Mouse (Mus musculus) embryonic facial prominence, embryonic 10.5 days (tissue): ENCODE measurements around the gene Cend1. TPM values are rescaled to one million over a fixed set of nuclear protein-coding genes. Genes with fewer than 3 reads are reported as not detected.
A peak's percentile ranks its signal among the peaks of the same experiment; 100 is the strongest.

Source experiments
- DNase-seq: peaks from one replicate; pipeline ENCODE4 v3.0.0-alpha.2; 2017; ENCODE audit warnings: low spot score
- H3K27ac ChIP-seq: fragments of 300-500 bp; sonication (generic); replicated peaks from 2 replicates; pipeline ENCODE4 v1.5.1; 2016; ENCODE audit warnings: mild to moderate bottlenecking
- H3K27me3 ChIP-seq: fragments of 300-500 bp; sonication (generic); replicated peaks from 2 replicates; pipeline ENCODE4 v1.6.1; 2016; ENCODE audit warnings: low read depth, mild to moderate bottlenecking; ENCODE audit not compliant: poor library complexity, severe bottlenecking
- H3K36me3 ChIP-seq: fragments of 300-500 bp; sonication (generic); replicated peaks from 2 replicates; pipeline ENCODE4 v1.6.1; 2016; ENCODE audit warnings: mild to moderate bottlenecking, moderate library complexity
- H3K4me1 ChIP-seq: fragments of 300-500 bp; sonication (generic); 2 replicates; pipeline ENCODE4 v1.6.1; 2016
- H3K4me3 ChIP-seq: fragments of 300-500 bp; sonication (generic); 2 replicates; pipeline ENCODE4 v1.5.1; 2016; ENCODE audit warnings: mild to moderate bottlenecking, moderate library complexity
- H3K9me3 ChIP-seq: fragments of 300-500 bp; sonication (generic); 2 replicates; pipeline ENCODE4 v1.6.1; 2016; ENCODE audit warnings: mild to moderate bottlenecking
- WGBS: fragments of 180-500 bp; shearing (Covaris S2); methylation state at CpG from one replicate; pipeline ENCODE4 v1.1.7; 2016; 5-methylcytosine and 5-hydroxymethylcytosine counted together
- polyA plus RNA-seq: library from polyadenylated mRNA; unstranded; fragments of >200 nt; fragmentation: Nextera tagmentation; extraction: Ambion mirVana; gene quantifications from 2 replicates; pipeline ENCODE4 v1.2.1, GENCODE M21; 2016

Cend1 gene
- polyA plus RNA-seq = 7.7 and 8.4 TPM in 2 replicates

- peaks cover 19% of the 10 kb centered on the region for H3K27me3 ChIP-seq
- H3K9me3 ChIP-seq = no peaks in the 10 kb centered on the region
- H3K27ac ChIP-seq = peak within 1 kb of the TSS; percentile 55
- peaks cover 43% of the 10 kb centered on the region for H3K4me1 ChIP-seq
- peak within 1 kb of the TSS; percentile 53 for H3K4me3 ChIP-seq
- DNase-seq = peak; percentile 81
- H3K36me3 ChIP-seq = peaks cover 41% of the 10 kb centered on the region
- WGBS = 3% methylated on average over 19 of the region's 19 CpGs
Observed at GRCm38 (mm10) chr7:141429310-141429709, at the start of gene Cend1. Gene Cend1 (minus strand): TSS chr7:141429491.

- Histone ChIP-seq H3K27me3 (peaks cover 27% of the 10 kb centered on the region), H3K4me3 (peak overlapping the region; percentile 14; the same call in 1 of the 2 replicates), H3K36me3 (no peaks in the 10 kb centered on the region), H3K9me3 (no peaks in the 10 kb centered on the region), H3K27ac (peak overlapping the region; percentile 37; the same call in 1 of the 2 replicates), H3K4me1 (peaks cover 70% of the 10 kb centered on the region)
- no peak for DNase-seq
- WGBS = 76% methylated on average over 5 of the region's 5 CpGs
Observed at GRCm38 (mm10) chr7:141478270-141478748, 49.0 kb upstream of the Cend1 start.

DNA sequence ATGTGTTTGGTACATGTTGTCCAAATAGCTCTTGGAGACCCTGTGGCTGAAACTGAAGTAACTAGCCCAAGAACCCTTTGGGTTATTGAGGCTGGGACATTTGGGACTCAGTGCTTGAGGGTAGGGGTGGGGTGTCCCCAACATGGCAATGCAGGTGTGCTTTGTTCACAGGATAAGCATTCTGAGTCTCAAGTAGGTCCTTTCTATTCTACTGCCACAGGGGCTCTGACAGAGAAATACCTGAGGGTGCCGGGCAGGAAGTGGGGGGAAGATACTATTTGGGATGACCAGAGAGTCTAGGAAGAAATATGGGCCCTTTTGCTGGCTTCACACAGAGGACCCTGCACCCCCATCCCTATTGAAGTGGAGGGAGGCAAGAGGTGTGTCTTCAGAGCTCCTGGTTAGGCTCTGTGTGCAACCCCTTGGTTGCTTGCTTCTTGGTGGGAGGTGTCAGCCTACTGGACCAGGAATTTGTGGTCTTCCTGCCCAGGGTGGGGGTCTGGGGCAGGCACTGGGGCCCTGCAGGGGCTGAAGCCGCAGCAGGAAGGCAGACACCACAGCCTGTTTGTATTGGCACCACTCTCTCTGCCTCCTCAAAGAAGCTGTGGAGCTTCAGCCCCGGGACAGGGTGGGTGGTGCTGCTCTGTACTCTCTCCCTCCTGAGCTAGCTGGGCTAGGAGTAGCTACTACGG lies 48.4 kb upstream of the Cend1 start:
- Histone ChIP-seq H3K4me1 (peaks cover 66% of the 10 kb centered on the region), H3K27ac (peak overlapping the region; percentile 37), H3K4me3 (peak overlapping the region; percentile 14; the same call in 1 of the 2 replicates), H3K36me3 (peaks cover 3% of the 10 kb centered on the region), H3K27me3 (peaks cover 21% of the 10 kb centered on the region), H3K9me3 (no peaks in the 10 kb centered on the region)
- DNase-seq = no peak
- 70% methylated on average over 4 of the region's 4 CpGs for WGBS

DNA sequence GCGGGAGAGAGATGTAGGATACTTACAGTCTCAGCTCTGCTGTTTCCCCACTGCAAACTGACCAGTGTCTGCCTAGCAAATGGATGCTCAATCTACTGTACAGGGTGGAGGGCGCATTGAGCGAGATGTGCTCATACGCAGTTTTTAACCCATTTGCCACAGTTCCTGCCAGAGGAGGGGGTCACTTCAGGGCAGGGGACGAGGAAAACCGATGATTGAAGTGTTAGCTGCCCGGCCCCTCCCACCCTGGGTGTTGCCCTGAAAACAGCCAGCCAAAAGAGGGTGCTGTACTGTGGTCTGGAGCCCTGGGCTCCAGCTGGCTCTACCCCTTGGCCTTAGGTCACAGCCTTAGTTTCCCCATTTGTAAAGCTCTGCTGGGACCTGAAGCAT lies 47.7 kb upstream of the Cend1 start:
- H3K27me3 ChIP-seq = peaks cover 13% of the 10 kb centered on the region
- peak overlapping the region; percentile 89 for H3K4me3 ChIP-seq
- DNase-seq = no peak
- peaks cover 10% of the 10 kb centered on the region for H3K36me3 ChIP-seq
- WGBS = 16% methylated on average over 7 of the region's 7 CpGs
- no peaks in the 10 kb centered on the region for H3K9me3 ChIP-seq
- peaks cover 58% of the 10 kb centered on the region for H3K4me1 ChIP-seq
- H3K27ac ChIP-seq = peak overlapping the region; percentile 98

DNA sequence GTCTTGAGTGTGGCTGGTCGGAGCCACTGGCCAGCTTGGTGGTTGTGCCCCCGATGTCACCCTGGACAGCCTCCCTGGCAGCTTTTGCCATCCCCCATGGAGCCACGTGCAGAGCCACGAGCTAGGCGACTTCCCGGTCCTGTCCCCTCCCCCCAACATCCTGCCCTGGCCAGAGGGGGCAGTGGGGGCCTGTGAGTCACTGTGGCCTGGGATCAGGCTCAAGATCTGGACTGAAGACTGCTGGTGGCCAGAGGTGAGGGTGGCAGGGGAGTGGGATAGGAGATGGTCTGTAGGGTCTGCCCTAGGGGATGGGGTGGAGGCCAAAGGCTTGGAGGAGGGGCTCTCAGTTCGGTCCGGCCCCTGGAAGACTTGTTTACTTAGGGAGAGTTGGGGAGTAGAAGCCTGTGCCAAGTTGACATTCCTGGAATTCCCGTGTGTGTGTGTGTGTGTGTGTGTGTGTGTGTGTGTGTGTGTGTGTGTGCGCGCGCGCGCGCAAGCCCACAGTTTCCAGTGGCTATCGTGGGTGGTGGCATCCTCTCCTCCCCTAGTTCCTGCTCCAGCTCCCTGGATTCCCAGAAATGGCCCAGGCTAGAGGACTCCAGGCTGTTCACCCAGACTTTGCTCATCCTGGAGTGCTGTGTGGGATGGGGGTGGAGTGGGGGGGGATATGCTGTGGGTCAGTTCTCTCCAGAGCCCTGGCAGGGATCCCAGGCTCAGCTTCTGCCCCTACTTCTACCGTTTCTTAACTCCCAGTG lies 47.1 kb upstream of the Cend1 start:
- Histone ChIP-seq H3K4me3 (peak overlapping the region; percentile 89), H3K36me3 (peaks cover 15% of the 10 kb centered on the region), H3K9me3 (no peaks in the 10 kb centered on the region), H3K27me3 (peaks cover 8% of the 10 kb centered on the region), H3K4me1 (peaks cover 52% of the 10 kb centered on the region), H3K27ac (peak overlapping the region; percentile 98)
- WGBS = 1% methylated on average over 17 of the region's 17 CpGs
- peak; percentile 75 for DNase-seq

- no peak for DNase-seq
- peak overlapping the region; percentile 98 for H3K27ac ChIP-seq
- 1% methylated on average over 12 of the region's 12 CpGs for WGBS
Observed at GRCm38 (mm10) chr7:141475805-141476158, 46.5 kb upstream of the Cend1 start.

GRCm38 (mm10) chr7:141475011-141475804 lies 45.9 kb upstream of the Cend1 start, which contains the start of the genes Polr2l and Tspan4:
Gene Polr2l (minus strand): TSS chr7:141475132.
Gene Tspan4 (plus strand): TSS chr7:141475240.
- H3K4me3 ChIP-seq = peak within 1 kb of the TSS; percentile 89
- peaks cover 46% of the 10 kb centered on the region for H3K4me1 ChIP-seq
- H3K27me3 ChIP-seq = peaks cover 8% of the 10 kb centered on the region
- peak; percentile 90 for DNase-seq
- peaks cover 27% of the 10 kb centered on the region for H3K36me3 ChIP-seq
- under 1% methylated on average over 87 of the region's 87 CpGs for WGBS
- H3K27ac ChIP-seq = peak within 1 kb of the TSS; percentile 98
- no peaks in the 10 kb centered on the region for H3K9me3 ChIP-seq

More at GRCm38 (mm10) chr7:141475805-141476158, 46.5 kb upstream of the Cend1 start:
- Histone ChIP-seq H3K4me3 (peak overlapping the region; percentile 89), H3K36me3 (peaks cover 21% of the 10 kb centered on the region), H3K4me1 (peaks cover 46% of the 10 kb centered on the region), H3K27me3 (peaks cover 8% of the 10 kb centered on the region), H3K9me3 (no peaks in the 10 kb centered on the region)

GRCm38 (mm10) chr7:141474160-141474559 lies 44.9 kb upstream of the Cend1 start:
- Histone ChIP-seq H3K27ac (peak overlapping the region; percentile 98; the same call in 1 of the 2 replicates), H3K4me1 (peaks cover 55% of the 10 kb centered on the region)
- 11% methylated on average over 5 of the region's 5 CpGs for WGBS

DNA sequence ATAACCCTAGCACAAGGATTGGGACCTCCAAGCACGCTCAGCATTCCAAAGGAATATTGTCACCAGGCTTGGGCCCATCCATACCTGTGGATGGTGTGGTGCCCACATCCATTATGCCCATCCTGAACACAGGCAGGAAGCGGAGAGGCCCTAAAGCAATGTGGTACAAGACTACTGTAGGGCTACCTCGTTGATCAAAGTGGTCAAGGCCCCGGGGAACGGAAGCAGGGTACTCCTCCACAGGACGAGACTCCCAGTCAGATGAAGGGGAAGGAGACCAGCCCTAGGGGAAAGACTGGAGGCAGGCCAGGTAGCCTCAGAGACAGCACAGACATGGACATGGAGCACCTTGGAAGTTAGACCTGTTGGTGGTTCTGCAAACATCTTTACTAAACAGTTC lies 43.5 kb upstream of the Cend1 start:
- peaks cover 40% of the 10 kb centered on the region for H3K36me3 ChIP-seq
- H3K9me3 ChIP-seq = no peaks in the 10 kb centered on the region
- no peak overlapping the region; the same call in 1 of the 2 replicates for H3K4me3 ChIP-seq
- H3K27me3 ChIP-seq = peaks cover 8% of the 10 kb centered on the region; the same call in 1 of the 2 replicates
- WGBS = 89% methylated on average over 6 of the region's 6 CpGs
- H3K27ac ChIP-seq = no peak overlapping the region
- no peak for DNase-seq
- peaks cover 63% of the 10 kb centered on the region for H3K4me1 ChIP-seq

More at GRCm38 (mm10) chr7:141474160-141474559, 44.9 kb upstream of the Cend1 start:
- H3K36me3 ChIP-seq = peaks cover 37% of the 10 kb centered on the region
- peaks cover 8% of the 10 kb centered on the region for H3K27me3 ChIP-seq
- H3K9me3 ChIP-seq = no peaks in the 10 kb centered on the region
- DNase-seq = no peak
- peak overlapping the region; percentile 89 for H3K4me3 ChIP-seq

DNA sequence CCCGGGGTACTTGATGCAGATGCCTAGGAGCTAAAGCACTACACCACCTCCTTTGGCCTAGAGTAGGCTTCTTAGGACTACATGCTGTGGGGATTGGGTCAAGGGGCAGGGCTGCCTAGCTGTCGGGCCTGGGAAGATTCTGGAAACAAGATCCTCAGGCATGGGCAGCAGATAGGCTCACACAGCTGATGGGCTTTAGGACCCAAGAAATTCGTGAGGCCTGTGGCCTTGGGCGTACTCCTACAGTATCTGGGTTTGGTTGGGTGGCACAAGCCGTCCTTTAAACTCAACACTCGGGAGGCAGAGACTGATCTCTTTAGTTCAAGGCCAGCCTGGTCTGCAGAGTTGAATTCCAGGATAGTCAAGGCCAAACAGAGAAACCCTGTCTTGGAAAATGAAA lies 42.9 kb upstream of the Cend1 start:
- Histone ChIP-seq H3K27me3 (peaks cover 8% of the 10 kb centered on the region; the same call in 1 of the 2 replicates), H3K4me1 (peaks cover 62% of the 10 kb centered on the region), H3K36me3 (peaks cover 40% of the 10 kb centered on the region), H3K27ac (no peak overlapping the region), H3K4me3 (no peak overlapping the region), H3K9me3 (no peaks in the 10 kb centered on the region)
- WGBS = 86% methylated on average over 6 of the region's 6 CpGs
- no peak for DNase-seq

GRCm38 (mm10) chr7:141471236-141471635 lies 41.9 kb upstream of the Cend1 start:
- Histone ChIP-seq H3K4me3 (peak overlapping the region; percentile 16; the same call in 1 of the 2 replicates), H3K27ac (no peak overlapping the region), H3K9me3 (no peaks in the 10 kb centered on the region), H3K27me3 (peaks cover 14% of the 10 kb centered on the region), H3K36me3 (peaks cover 40% of the 10 kb centered on the region), H3K4me1 (peaks cover 61% of the 10 kb centered on the region)
- DNase-seq = no peak
- WGBS = 92% methylated on average over 1 of the region's 1 CpGs

GRCm38 (mm10) chr7:141470637-141470944 lies 41.3 kb upstream of the Cend1 start:
- Histone ChIP-seq H3K4me3 (no peak overlapping the region), H3K36me3 (peaks cover 40% of the 10 kb centered on the region), H3K9me3 (no peaks in the 10 kb centered on the region), H3K27ac (no peak overlapping the region), H3K27me3 (peaks cover 15% of the 10 kb centered on the region), H3K4me1 (peaks cover 60% of the 10 kb centered on the region)
- 96% methylated on average over 10 of the region's 10 CpGs for WGBS
- no peak for DNase-seq
